Mouse (Mus musculus) liver, embryonic 12.5 days (tissue): Measurements from ENCODE around the gene Slc10a7. TPM values are rescaled to one million over a fixed set of nuclear protein-coding genes. Genes with fewer than 3 reads are reported as not detected.
"Not testable (repeated sequence)": the region's sequence is repeated elsewhere in the genome, so short reads cannot be mapped to it uniquely, and the experiment has no call there.

Experiments
- ATAC-seq: fragments of 200-750 bp; cut with Nextera tagmentation; 2 replicates; pipeline ENCODE4 v1.8.0; 2017; ENCODE audit warnings: moderate number of reproducible peaks, mild to moderate bottlenecking, moderate library complexity
- H3K27ac ChIP-seq: fragments of 300-500 bp; sonication (generic); 2 replicates; pipeline ENCODE4 v1.5.1; 2016; ENCODE audit warnings: mild to moderate bottlenecking
- H3K27me3 ChIP-seq: fragments of 300-500 bp; sonication (generic); replicated peaks from 2 replicates; pipeline ENCODE4 v1.6.1; 2016; ENCODE audit warnings: mild to moderate bottlenecking, moderate library complexity
- H3K36me3 ChIP-seq: fragments of 300-500 bp; sonication (generic); 2 replicates; pipeline ENCODE4 v1.6.1; 2016; ENCODE audit warnings: mild to moderate bottlenecking, moderate library complexity
- H3K4me1 ChIP-seq: fragments of 300-500 bp; sonication (generic); 2 replicates; pipeline ENCODE4 v1.6.1; 2016
- H3K4me2 ChIP-seq: fragments of 300-500 bp; sonication (generic); 2 replicates; pipeline ENCODE4 v1.6.1; 2016; ENCODE audit warnings: mild to moderate bottlenecking, moderate library complexity
- H3K4me3 ChIP-seq: fragments of 300-500 bp; sonication (generic); 2 replicates; pipeline ENCODE4 v1.5.1; 2016; ENCODE audit warnings: mild to moderate bottlenecking, moderate library complexity
- H3K9ac ChIP-seq: fragments of 300-500 bp; sonication (generic); 2 replicates; pipeline ENCODE4 v1.6.1; 2016; ENCODE audit warnings: mild to moderate bottlenecking, moderate library complexity
- H3K9me3 ChIP-seq: fragments of 300-500 bp; sonication (generic); replicated peaks from 2 replicates; pipeline ENCODE4 v1.6.1; 2016; ENCODE audit warnings: mild to moderate bottlenecking, moderate library complexity
- WGBS: fragments of 180-500 bp; shearing (Covaris S2); methylation state at CpG from one replicate; pipeline ENCODE4 v1.1.7; 2016; ENCODE audit not compliant: insufficient replicate concordance; 5-methylcytosine and 5-hydroxymethylcytosine counted together
- polyA plus RNA-seq: library from polyadenylated mRNA; unstranded; fragments of >200 nt; fragmentation: Nextera tagmentation; extraction: Ambion mirVana; gene quantifications from 2 replicates; pipeline ENCODE4 v1.2.1, GENCODE M21; 2016

Gene Slc10a7
- polyA plus RNA-seq, 1 experiment from 2014 or later = 9.1 TPM

DNA sequence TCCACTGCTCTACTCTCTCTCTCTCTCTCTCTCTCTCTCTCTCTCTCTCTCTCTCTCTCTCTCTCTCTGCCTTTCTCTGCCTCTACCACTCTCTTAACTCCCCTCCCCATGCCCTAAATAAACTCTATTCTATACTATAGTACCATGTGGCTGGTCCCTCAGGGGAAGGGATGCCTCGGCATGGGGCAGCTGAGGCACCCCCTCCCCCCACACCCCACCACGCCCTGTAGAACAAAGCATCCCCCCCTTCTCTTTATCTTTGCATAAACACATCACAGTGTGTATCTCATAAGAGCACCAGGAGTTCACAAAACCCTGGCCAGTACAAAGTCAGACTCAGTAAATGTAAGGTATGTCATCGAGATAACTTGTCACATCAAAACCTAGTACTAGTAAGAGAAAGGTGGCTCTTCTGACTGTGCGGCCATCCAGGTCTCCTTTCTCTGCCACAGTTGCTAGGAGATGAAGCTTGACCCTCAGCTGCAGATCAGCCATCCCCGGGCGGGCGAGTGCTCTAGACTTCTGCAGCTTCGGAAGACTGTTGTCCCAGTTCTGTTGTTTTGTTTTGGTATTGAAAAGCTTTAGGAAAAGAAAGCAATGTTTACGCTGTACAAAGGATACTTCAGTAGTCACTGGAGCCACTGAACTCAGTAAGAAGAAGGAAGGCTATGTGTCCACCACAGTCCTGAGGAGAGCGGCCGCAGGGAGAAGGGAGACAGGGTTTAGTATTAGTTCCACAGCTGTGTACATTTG, 194.1 kb downstream of the Slc10a7 start:
- Histone ChIP-seq H3K9ac (no peak overlapping the region), H3K4me1 (no peaks in the 10 kb centered on the region), H3K9me3 (no peaks in the 10 kb centered on the region), H3K36me3 (peaks cover 50% of the 10 kb centered on the region), H3K27me3 (no peaks in the 10 kb centered on the region), H3K4me3 (no peak overlapping the region), H3K4me2 (no peak overlapping the region), H3K27ac (no peak overlapping the region)
- 76% methylated on average over 11 of the region's 11 CpGs for WGBS
- no peak for ATAC-seq

- H3K4me2 ChIP-seq = no peak overlapping the region
- H3K27ac ChIP-seq = no peak overlapping the region
- H3K4me1 ChIP-seq = no peaks in the 10 kb centered on the region
- no peaks in the 10 kb centered on the region for H3K27me3 ChIP-seq
- 55% methylated on average over 9 of the region's 9 CpGs for WGBS
- no peak overlapping the region for H3K9ac ChIP-seq
- no peak for ATAC-seq
- H3K9me3 ChIP-seq = no peaks in the 10 kb centered on the region
- no peak overlapping the region for H3K4me3 ChIP-seq
- peaks cover 25% of the 10 kb centered on the region for H3K36me3 ChIP-seq
These were observed 196.8 kb downstream of the Slc10a7 start for GRCm38 (mm10) chr8:78705980-78706379.

- Histone ChIP-seq H3K4me3 (no peak overlapping the region), H3K36me3 (no peaks in the 10 kb centered on the region), H3K9me3 (no peaks in the 10 kb centered on the region), H3K27ac (no peak overlapping the region), H3K4me2 (no peak overlapping the region), H3K4me1 (no peaks in the 10 kb centered on the region), H3K27me3 (no peaks in the 10 kb centered on the region), H3K9ac (no peak overlapping the region)
- WGBS = 80% methylated on average over 11 of the region's 11 CpGs
- no peak for ATAC-seq
These were observed 200.9 kb downstream of the Slc10a7 start for GRCm38 (mm10) chr8:78709948-78710644.

GRCm38 (mm10) chr8:78710961-78711360, 201.8 kb downstream of the Slc10a7 start:
- no peaks in the 10 kb centered on the region for H3K9me3 ChIP-seq
- no peak overlapping the region for H3K4me3 ChIP-seq
- no peaks in the 10 kb centered on the region for H3K27me3 ChIP-seq
- WGBS = 45% methylated on average over 10 of the region's 10 CpGs
- ATAC-seq = no peak
- H3K4me1 ChIP-seq = no peaks in the 10 kb centered on the region
- H3K9ac ChIP-seq = no peak overlapping the region
- H3K36me3 ChIP-seq = no peaks in the 10 kb centered on the region
- no peak overlapping the region for H3K27ac ChIP-seq
- H3K4me2 ChIP-seq = no peak overlapping the region

DNA sequence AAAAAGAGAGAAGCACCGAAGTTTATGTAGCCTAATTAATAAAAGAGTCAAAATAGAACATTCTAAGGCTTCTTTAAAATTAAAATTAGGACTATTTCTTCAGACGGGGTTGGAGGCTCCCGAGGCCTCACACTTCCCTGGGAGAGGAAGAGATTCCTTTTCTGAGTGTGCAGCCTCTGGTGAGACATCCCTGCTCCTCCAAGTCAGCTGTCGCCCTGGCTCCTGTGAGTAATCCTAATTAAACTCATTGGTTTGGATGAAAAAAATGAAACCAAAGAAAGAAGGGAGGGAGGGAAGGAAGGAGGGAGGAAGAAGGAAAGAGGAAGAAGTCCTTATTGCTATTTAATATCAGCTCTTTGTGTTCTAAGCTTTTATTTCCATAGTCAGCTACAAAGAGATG, 205.7 kb downstream of the Slc10a7 start:
- no peak overlapping the region for H3K4me3 ChIP-seq
- H3K27ac ChIP-seq = no peak overlapping the region
- H3K27me3 ChIP-seq = no peaks in the 10 kb centered on the region
- H3K4me1 ChIP-seq = no peaks in the 10 kb centered on the region
- H3K9ac ChIP-seq = no peak overlapping the region
- no peak for ATAC-seq
- peaks cover 6% of the 10 kb centered on the region; the same call in 1 of the 2 replicates for H3K36me3 ChIP-seq
- no peaks in the 10 kb centered on the region; the same call in 1 of the 2 replicates for H3K9me3 ChIP-seq
- H3K4me2 ChIP-seq = no peak overlapping the region
- 69% methylated on average over 4 of the region's 4 CpGs for WGBS

DNA sequence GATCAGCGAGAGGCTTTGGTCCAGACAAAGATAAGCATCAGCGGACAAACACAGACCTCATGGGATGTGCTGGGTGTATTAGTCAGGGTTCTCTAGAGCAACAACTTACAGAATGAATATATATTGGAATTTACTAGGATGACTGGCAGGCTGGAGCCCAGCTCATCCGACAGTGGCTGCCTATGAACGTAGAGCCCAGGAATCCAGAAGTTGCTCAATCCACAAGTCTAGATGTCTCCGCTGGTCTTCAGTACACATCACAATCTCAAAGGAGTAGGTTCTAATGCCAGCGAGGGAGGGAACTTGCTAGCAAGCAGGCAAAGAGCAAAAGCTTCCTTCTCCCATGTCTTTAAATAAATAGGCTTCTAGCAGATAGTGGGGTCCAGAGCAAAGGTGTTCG, 207.4 kb downstream of the Slc10a7 start:
- peaks cover 5% of the 10 kb centered on the region; the same call in 1 of the 2 replicates for H3K4me1 ChIP-seq
- ATAC-seq = no peak
- H3K4me3 ChIP-seq = no peak overlapping the region
- H3K4me2 ChIP-seq = no peak overlapping the region
- no peaks in the 10 kb centered on the region for H3K27me3 ChIP-seq
- H3K9me3 ChIP-seq = no peaks in the 10 kb centered on the region; the same call in 1 of the 2 replicates
- H3K27ac ChIP-seq = no peak overlapping the region
- no peak overlapping the region for H3K9ac ChIP-seq
- peaks cover 10% of the 10 kb centered on the region; the same call in 1 of the 2 replicates for H3K36me3 ChIP-seq
- 79% methylated on average over 7 of the region's 7 CpGs for WGBS

- WGBS = 16% methylated on average over 10 of the region's 10 CpGs
These were observed 208.0 kb downstream of the Slc10a7 start for GRCm38 (mm10) chr8:78717191-78717590.

DNA sequence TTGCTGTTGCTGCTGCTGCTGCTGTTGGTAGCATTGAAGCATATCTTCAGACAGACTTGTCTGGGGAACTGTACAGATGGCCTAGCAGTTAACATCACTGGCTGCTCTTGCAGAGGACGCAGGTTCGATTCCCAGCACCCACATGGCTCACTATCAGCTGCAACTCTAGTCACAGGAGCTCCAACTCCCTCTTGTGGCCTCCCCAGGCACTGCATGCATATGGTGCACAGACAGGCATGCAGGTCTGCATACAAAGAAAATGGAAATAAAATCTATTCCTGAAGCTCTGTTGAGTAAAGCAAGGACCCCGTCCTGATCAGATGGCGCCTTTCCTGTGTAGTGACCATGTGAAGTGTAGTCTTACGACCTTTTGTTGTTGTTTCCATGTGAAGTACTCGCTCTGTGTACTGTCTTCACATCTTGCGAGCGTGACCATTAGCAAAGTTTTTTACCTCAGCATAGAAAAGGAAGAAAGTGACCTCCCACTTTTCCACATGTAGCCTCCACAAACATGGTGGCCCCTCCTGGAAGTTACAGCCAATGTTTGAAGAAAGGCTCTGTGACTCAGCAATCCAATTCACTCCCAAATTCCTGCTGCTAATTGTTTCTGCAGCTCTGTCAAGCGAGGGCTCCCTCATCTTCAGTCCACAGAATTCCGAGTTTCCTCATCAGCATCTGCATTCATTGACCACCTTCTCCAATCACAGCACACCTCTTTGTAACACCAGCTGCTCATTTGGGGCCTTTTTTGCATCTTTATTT, 210.3 kb downstream of the Slc10a7 start:
- Histone ChIP-seq H3K36me3 (peaks cover 10% of the 10 kb centered on the region; the same call in 1 of the 2 replicates), H3K27ac (no peak overlapping the region), H3K27me3 (no peaks in the 10 kb centered on the region), H3K4me2 (no peak overlapping the region), H3K4me3 (no peak overlapping the region), H3K9me3 (no peaks in the 10 kb centered on the region; the same call in 1 of the 2 replicates), H3K9ac (no peak overlapping the region), H3K4me1 (peaks cover 8% of the 10 kb centered on the region; the same call in 1 of the 2 replicates)
- WGBS = 78% methylated on average over 10 of the region's 10 CpGs
- no peak for ATAC-seq

More at GRCm38 (mm10) chr8:78717191-78717590, 208.0 kb downstream of the Slc10a7 start:
- not testable (repeated sequence) for H3K9ac ChIP-seq, H3K27ac ChIP-seq, H3K4me1 ChIP-seq, H3K9me3 ChIP-seq, H3K27me3 ChIP-seq, H3K36me3 ChIP-seq, H3K4me3 ChIP-seq, ATAC-seq, H3K4me2 ChIP-seq

DNA sequence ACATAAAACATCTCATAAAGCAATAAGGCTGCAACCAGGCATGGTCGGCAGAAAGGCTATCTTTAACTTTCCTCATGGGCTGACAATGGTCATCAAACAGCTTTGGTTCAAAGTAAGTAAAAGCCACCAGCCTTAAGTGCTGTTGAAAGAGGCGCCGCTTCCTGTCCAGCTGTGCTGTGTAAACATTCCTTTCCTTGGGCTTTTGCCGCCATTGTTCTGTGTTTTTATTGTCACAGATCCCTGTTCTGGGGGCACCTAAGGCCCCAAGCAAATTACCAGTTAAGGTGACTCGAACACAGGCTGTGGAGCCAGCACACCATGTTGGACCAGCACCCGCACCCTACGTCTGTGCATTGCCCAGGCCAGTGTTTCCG, 210.9 kb downstream of the Slc10a7 start:
- ATAC-seq = no peak
- Histone ChIP-seq H3K9me3 (no peaks in the 10 kb centered on the region; the same call in 1 of the 2 replicates), H3K36me3 (peaks cover 10% of the 10 kb centered on the region; the same call in 1 of the 2 replicates), H3K27ac (no peak overlapping the region), H3K4me2 (no peak overlapping the region), H3K27me3 (no peaks in the 10 kb centered on the region), H3K9ac (no peak overlapping the region), H3K4me1 (peaks cover 8% of the 10 kb centered on the region; the same call in 1 of the 2 replicates), H3K4me3 (no peak overlapping the region)
- WGBS = 73% methylated on average over 8 of the region's 8 CpGs

- no peaks in the 10 kb centered on the region for H3K27me3 ChIP-seq
- 64% methylated on average over 5 of the region's 5 CpGs for WGBS
- no peak overlapping the region for H3K9ac ChIP-seq
- peaks cover 8% of the 10 kb centered on the region; the same call in 1 of the 2 replicates for H3K4me1 ChIP-seq
- H3K9me3 ChIP-seq = no peaks in the 10 kb centered on the region; the same call in 1 of the 2 replicates
- peaks cover 10% of the 10 kb centered on the region; the same call in 1 of the 2 replicates for H3K36me3 ChIP-seq
- no peak overlapping the region for H3K4me3 ChIP-seq
- no peak for ATAC-seq
- no peak overlapping the region for H3K4me2 ChIP-seq
- H3K27ac ChIP-seq = no peak overlapping the region
These were observed 212.4 kb downstream of the Slc10a7 start for GRCm38 (mm10) chr8:78721576-78721975.

GRCm38 (mm10) chr8:78722201-78722600, 213.1 kb downstream of the Slc10a7 start:
- Histone ChIP-seq H3K27ac (no peak overlapping the region), H3K27me3 (no peaks in the 10 kb centered on the region)

More at GRCm38 (mm10) chr8:78722201-78722600, 213.1 kb downstream of the Slc10a7 start:
- no peak overlapping the region for H3K9ac ChIP-seq
- H3K4me1 ChIP-seq = peaks cover 8% of the 10 kb centered on the region; the same call in 1 of the 2 replicates
- no peak for ATAC-seq
- H3K4me2 ChIP-seq = no peak overlapping the region
- no peaks in the 10 kb centered on the region; the same call in 1 of the 2 replicates for H3K9me3 ChIP-seq
- H3K36me3 ChIP-seq = peaks cover 10% of the 10 kb centered on the region; the same call in 1 of the 2 replicates
- no peak overlapping the region for H3K4me3 ChIP-seq
- WGBS = 70% methylated on average over 7 of the region's 7 CpGs
